Mouse (Mus musculus) thymus, postnatal 0 days (tissue): ENCODE results near the gene Arl8b. TPM values are rescaled to one million over a fixed set of nuclear protein-coding genes. Genes with fewer than 3 reads are reported as not detected.
A peak's percentile ranks its signal among the peaks of the same experiment; 100 is the strongest.

Experiments
- DNase-seq: peaks from one replicate; pipeline ENCODE4 v3.0.0-alpha.2; 2015; ENCODE audit warnings: low spot score
- polyA plus RNA-seq: library from polyadenylated mRNA; unstranded; fragments of >200 nt; fragmentation: Nextera tagmentation; extraction: Ambion mirVana; gene quantifications from 2 replicates; pipeline ENCODE4 v1.2.1, GENCODE M21; 2015

Gene Arl8b
- polyA plus RNA-seq, 1 experiment from 2014 or later: 60.9 TPM

DNA sequence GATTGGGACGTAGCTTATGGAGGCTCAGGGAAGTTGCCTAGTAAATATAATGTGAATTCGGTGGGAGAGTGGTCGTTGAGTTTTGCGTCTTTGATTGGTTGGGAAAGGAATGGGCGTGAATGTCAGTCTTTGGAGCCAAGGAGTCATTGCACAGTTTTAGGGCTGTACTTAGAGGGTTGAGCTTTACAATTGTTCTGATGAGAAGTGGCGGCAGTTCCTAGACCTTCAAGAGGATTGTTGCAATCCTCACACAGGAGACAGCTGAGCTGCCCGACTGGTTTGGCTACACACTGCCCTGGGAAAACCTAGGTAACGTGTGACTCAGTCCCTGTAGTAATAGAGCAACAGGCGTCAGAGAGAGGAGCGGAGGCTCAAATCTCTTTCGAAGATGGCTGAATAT, 1.2 kb downstream of the Arl8b start:
- DNase-seq: no peak

DNA sequence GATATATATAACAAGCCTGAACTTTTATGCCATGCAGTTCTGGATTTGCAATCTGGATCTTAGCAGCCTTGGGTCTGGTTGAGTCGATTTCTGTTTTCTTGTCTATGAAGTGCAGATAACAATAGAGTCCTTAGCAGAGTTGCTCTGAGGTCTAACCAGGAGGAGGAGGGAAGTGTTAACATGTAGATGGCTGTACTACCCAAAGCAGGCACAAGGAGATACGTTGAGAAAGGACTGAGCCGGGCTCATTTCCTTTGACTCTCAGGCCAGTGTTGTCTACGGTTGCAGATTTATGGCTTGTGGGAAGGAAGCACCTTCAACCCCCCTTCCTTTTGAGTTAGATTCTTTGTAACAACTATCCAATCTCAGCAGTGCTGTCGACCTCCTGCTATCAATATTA, 1.9 kb downstream of the Arl8b start:
- peak; percentile 49 for DNase-seq

- DNase-seq: no peak
Observed at GRCm38 (mm10) chr6:108785551-108785950, 2.7 kb downstream of the Arl8b start.

DNA sequence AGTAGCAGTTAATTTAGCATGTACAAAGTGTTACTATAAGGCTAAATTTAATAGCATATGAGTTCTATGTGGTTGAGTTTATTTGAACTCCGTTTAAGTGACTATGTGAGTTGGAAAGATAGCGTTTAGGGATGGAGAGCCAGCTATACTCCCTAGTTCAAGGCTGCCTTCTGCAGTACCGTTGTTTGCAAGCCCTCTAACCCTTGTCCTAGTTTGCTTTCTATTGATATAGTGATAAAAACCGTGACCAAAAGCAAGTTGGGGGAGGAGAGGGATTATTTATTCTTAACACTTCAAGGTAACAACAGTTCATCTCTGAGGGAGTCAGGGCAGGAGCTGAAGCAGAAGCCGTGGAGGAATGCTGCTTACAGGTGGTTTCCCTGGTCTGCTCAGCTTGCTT, 8.6 kb downstream of the Arl8b start:
- DNase-seq: no peak

GRCm38 (mm10) chr6:108795912-108796311, 13.0 kb downstream of the Arl8b start:
- DNase-seq: no peak

- peak; percentile 33 for DNase-seq
Observed at GRCm38 (mm10) chr6:108796706-108797105, 13.8 kb downstream of the Arl8b start.

- DNase-seq: no peak
Observed at GRCm38 (mm10) chr6:108805194-108805593, 22.3 kb downstream of the Arl8b start.

DNA sequence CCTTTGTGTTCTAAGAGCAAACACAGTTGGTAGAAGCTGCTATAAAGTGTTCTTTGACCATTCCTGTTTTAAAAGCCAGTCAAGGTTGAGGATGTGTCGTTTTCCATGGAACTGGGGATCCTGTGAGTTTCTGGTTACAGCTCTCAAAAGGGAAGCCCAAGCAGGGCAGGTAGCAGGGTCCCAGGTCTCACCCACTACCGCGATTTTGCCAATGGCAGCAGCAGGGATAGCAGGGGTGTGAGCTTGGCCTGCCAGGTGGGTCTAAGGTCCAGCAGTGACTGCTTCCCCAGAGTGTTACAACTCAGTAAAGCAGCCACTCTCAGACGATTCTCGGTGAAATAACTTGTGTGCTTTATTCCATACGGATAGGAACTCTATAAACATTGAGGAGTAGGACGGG, 23.0 kb downstream of the Arl8b start:
- no peak for DNase-seq

DNA sequence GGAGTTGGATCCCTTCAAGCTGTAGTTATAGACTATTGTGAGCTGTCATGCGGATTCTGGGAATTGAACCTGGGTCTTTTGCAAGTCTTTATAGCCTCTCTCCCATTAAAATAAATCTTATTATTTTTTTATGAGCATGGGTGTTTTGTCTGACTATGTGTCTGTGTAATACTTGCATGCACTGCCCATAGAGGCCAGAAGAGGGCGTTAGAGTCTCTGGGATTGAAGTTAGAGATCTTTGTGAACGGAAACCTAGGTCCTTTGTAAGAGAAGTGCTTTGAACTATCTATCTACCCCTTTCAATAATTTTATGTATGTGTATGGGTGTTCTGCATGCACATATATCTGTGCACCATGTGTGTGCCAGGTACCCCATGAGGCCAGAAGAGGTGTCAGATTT, 24.5 kb downstream of the Arl8b start:
- peak; percentile 56 for DNase-seq

- DNase-seq: no peak
Observed at GRCm38 (mm10) chr6:108808786-108809185, 25.9 kb downstream of the Arl8b start.

- DNase-seq: no peak
Observed at GRCm38 (mm10) chr6:108810237-108810636, 27.3 kb downstream of the Arl8b start.

GRCm38 (mm10) chr6:108812134-108812533, 29.2 kb downstream of the Arl8b start:
- DNase-seq: no peak

GRCm38 (mm10) chr6:108817510-108817909, 34.6 kb downstream of the Arl8b start:
- DNase-seq: no peak

DNA sequence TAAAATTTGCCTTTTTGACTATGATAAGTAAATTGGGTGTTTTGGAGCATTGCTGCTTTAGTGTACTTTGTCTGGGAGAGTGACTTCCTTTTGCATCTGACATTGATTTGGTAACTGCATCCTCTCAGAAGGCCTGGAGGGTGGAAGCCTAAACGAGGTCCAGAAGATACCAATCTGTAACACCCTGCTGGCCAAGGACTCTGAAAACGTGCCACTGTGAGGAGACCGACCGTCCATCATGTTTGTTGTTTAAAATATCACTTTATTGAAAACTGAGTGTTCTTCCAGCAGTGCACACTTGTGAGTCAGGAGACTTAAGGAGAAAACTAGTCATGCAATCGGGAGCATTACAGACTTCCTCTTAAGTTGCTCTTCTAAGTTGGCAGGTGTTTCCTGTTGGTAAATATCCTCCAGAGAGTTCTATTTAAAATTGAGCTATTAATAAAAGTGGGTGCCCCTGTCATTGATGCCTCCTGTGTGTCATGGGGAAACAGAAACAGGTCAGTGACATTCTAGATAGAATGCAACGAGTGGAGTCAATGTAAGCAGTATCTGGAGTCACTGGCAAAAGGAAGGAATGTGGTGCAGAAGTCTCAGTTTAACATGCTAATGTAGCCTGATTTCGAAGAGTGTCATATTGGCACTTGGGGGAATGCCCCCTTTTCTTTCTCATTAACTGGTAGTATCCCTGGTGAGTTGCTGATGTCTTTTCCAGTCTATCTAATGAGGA, 42.1 kb downstream of the Arl8b start:
- no peak for DNase-seq

GRCm38 (mm10) chr6:108826070-108826469, 43.2 kb downstream of the Arl8b start:
- no peak for DNase-seq

GRCm38 (mm10) chr6:108827336-108827920, 44.5 kb downstream of the Arl8b start:
- DNase-seq: no peak

DNA sequence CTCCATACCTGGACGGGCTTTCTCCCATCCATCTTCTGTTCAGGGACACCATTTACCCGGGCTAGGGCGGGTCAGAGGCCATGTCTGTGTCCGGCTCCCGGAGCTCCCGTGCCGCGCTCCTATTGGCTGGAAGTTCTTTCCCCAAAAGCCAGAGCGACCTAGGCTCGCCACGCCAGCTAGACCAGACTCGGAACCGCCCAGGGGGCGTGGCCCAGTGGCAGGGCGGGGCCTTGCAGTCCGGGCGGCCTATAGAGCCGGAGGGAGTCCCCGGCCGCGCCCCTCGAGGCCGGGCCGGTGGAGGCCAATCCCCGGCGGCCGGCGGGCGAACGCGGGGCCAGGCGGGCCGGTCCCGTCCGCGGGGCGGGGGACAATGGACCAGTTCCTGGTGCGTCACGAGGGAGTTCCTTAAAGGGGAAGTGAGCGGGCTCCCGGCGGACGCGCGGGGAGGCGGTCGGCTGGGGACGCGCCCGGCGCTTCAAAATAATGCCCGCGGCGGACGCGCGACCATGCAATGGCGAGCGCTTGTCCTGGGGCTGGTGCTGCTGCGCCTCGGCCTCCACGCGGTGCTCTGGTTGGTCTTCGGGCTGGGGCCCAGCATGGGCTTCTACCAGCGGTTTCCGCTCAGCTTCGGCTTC, 45.5 kb downstream of the Arl8b start, which contains the start of gene Edem1:
TSS of gene Edem1 (plus strand) at position 408 of the 635 bp plus-strand sequence.
- DNase-seq: peak; percentile 92

GRCm38 (mm10) chr6:108828872-108829271, 46.0 kb downstream of the Arl8b start:
- DNase-seq: peak; percentile 66

DNA sequence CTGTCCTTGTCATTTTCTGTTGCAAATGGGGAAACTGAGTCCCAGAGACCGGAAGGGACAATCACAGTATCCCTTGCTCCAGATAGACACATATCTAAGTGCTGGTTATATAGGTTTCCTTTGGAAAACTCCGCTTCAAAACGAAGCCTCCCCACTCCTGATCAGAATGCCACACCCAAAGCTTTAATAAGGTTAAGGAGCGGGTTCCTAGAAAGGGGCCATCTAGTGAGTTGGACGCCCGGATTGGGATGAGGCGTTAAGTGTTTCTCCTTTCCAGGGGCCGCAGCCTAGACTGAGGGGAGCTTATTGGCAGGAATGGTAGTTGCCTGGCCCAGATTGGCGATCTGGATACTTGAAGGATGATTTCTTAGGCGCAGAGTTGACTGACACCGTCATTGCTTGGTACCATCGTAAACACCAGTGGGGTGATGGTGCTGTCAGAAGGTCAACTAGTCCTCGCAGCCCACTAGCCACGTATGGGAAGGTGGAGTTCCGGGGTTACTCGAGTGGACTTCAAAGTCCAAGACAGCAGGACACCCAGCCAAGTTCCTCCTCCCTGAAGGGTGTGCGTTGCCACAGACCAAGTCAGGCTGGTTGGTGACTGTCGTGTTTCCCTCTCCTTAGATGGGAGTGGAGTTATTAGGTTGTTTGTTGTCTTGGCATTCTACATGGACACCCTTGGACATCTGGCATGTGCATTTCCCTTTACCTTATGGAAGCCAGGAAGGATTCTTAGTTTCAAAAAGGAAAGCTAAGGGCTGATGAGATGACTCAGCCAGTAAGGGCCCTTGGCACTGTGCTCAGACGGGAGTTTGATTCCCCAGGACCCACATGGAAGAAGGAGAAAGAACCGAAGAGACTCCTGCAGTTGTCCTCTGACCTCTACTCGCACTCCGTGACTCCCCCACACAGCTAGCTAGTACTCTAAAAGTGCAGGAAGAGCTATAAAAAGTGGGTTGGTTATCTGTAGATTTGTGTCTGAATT, 46.8 kb downstream of the Arl8b start:
- DNase-seq: peak; percentile 38

GRCm38 (mm10) chr6:108832170-108832569, 49.3 kb downstream of the Arl8b start:
- no peak for DNase-seq

- DNase-seq: peak; percentile 54
Observed at GRCm38 (mm10) chr6:108832989-108833388, 50.1 kb downstream of the Arl8b start.
